Mouse (Mus musculus) left cerebral cortex, adult 9 months (tissue): ENCODE measurements around the gene Med15.
"Not testable (repeated sequence)": the region's sequence is repeated elsewhere in the genome, so short reads cannot be mapped to it uniquely, and the experiment has no call there.

Experiments
- DNase-seq, 2 experiments: peaks; one replicate each; pipeline ENCODE4 v3.0.0; 2022; ENCODE audit warnings: low spot score in 2 of 2

Med15 gene

DNA sequence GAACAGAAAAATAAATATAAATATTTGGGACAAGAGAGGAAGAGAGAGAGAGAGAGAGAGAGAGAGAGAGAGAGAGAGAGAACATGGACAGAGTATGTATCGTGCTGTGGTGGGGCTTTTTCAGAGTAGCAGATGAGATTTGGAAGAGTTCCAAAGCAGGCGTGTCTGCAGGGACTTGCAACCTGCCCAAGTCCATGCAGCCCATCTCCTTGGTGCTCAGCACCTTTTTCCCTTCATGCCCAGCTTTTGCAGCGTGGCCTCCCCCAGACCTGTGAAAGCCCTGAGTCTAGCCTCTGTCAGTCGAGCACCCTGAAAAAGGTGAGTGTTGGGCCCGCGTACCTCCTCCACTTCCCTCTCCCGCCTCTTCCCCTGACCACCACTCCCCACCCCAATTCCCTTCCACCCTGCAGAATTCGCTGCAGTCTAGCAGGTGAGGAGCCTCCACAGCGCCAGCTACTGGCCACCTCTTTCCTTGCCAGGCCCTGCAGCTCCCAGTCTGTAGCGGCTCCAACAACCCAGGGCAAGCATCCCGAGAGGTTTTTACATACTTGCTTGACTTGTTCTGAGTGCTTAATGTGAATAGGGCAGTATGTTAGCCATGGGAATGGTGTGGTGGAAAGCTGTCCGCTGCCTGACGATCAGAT is 114.6 kb downstream of the Med15 start:
- DNase-seq, result peak in 1 of 2 experiments; percentile 43

DNA sequence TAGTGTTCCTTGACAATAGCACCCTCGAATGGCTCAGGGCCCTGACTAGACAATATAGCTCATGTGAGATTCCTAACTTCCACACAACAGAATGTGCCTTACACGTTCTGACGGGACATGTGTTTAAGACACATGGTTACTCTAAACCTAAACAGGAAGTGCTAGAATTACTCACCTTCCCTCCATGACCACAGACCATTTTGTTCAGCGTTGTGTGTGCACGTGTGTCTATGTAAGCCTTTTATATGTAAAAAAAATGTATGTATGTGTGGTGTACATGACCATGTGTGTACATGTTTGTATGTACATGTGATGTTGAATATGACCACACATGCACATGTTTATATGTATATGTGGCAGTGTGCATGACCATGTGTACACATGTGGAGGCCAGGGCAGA is 116.5 kb downstream of the Med15 start:
- DNase-seq, result no peak

DNA sequence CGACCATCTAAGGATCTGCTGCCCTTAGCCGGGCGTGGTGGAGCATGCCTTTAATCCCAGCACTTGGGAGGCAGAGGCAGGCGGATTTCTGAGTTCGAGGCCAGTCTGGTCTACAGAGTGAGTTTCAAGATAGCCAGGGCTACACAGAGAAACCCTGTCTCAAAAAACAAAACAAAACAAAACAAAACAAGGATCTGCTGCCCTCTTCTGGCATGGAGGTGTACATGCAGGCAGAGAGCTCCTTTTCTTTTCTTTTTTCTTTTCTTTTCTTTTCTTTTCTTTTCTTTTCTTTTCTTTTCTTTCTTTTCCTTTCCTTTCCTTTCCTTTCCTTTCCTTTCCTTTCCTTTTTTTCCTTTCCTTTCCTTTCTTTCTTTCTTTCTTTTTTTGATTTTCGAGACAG is 118.0 kb downstream of the Med15 start:
- DNase-seq, result not testable (repeated sequence)

- peak in 1 of 2 experiments; percentile 50 for DNase-seq
Observed at GRCm38 (mm10) chr16:17611383-17611782, 121.3 kb downstream of the Med15 start.

GRCm38 (mm10) chr16:17605684-17606083 is 127.0 kb downstream of the Med15 start:
- peak in 1 of 2 experiments; percentile 37 for DNase-seq

DNA sequence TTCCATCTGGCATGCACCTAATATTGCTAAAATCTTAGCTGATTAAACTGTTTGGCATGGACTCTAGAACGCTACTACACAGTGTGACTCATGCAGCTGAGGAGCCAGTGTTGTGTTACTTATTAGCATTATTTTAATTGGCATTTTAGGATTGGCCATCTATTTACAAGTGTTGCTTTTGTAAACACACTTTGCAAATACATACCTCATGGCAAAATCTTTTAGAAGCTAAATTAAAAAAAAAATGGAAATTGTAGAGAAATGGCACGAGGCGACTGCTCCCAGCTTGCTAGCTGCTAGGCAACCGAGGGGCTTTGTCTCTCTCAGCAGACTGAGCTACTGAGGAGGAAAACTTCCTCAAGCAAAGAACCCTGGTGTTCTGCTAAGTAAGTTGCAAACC is 127.8 kb downstream of the Med15 start:
- DNase-seq, result no peak
